Mouse (Mus musculus) CD4-positive, CD25-positive, alpha-beta regulatory T cell, adult 2 months (primary cell): ENCODE results near the gene Rab39.

Experiments
- DNase-seq: peaks from one replicate; pipeline ENCODE4 v3.0.0-alpha.2; 2012; ENCODE audit warnings: low read depth, low spot score

The Rab39 gene

GRCm38 (mm10) chr9:53705992-53706696 lies at the start of gene Rab39:
TSS of gene Rab39 (minus strand) at chr9:53706232.
- DNase-seq = peak; percentile 82

- no peak for DNase-seq
These were observed 48.8 kb upstream of the Rab39 start for GRCm38 (mm10) chr9:53754801-53755200.

- DNase-seq = peak; percentile 67
These were observed 44.9 kb upstream of the Rab39 start for GRCm38 (mm10) chr9:53750899-53751298.

DNA sequence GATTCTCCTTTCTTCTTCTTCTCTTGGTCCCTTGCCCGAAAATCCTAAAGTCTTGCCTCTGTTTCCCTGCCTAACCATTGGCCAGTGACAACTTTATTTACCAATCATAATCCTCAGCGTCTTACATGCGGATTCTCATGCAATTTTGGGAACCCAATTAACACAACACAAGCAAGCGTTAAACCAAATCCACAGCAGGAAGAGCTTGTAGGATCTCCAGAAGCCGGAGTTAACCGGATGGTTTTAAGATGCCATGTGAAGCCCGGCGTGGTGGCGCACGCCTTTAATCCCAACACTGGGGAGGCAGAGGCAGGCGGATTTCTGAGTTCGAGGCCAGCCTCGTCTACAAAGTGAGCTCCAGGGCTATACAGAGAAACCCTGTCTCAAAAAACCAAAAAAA lies 44.4 kb upstream of the Rab39 start:
- DNase-seq = no peak

GRCm38 (mm10) chr9:53740829-53741404 lies 34.9 kb upstream of the Rab39 start:
- DNase-seq = no peak

DNA sequence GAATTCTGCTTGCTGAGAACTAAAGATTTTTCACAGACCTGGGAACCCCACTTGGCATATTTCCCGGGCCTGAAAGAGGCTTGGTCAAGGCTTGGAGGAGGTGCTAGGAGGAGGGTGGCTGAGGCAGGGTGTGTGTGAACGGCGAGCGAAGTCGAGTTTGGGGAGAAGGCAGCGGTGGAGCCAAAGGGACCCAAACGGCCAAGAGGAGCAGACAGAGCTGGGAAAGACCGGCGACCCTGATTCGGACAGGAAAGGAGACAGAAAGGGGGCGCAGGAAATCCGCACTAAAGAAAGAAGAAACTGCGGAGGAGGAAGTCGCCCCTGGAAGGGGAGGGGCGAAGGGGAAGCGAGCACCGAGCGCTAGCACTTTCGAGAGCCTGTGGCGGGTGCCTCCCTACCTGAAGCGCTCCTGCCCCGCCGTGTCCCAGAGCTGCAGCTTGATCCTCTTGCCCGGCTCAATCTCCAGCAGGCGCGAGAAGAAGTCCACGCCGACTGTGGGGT lies 491 bp downstream of the Rab39 start:
- no peak for DNase-seq

GRCm38 (mm10) chr9:53702991-53703390 lies 3.0 kb downstream of the Rab39 start:
- DNase-seq = no peak

DNA sequence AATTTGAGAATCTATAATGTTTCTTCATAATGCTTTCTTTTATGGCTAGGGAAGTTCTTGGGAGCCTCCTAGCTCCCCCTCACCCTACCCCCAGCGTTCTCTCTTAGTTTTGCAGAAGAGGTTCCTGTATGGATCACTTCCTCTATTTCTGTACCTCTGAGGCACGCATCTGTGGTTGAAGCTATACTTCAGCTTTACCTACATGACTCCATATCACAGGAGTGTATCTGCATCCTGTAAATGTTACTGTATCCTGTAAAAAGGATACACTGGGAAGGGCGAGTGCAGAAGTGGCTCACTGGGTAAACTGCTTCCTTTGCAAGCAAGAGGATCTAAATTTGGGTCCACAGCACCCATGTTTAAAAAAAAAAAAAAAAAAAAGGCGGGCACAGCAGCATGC lies 5.5 kb downstream of the Rab39 start:
- DNase-seq = no peak

DNA sequence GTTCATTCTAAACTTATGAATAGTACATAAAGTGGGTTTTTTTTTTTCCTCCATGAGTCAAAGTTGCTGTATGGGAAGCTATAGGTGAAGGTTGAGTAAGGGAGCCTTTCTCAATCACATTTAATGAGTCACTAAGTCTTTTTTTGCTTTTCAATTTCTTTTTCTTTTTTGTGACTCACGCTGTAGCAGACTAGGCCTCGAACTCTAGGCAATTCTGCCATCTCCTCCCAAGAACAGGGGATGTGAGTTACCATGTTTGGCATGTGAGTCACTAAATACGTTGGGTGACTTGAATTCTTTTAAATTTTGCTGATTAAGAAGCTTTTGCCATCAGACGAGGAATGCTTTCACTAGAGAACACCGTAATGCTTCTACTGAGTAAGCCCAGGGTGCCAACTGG lies 10.2 kb downstream of the Rab39 start:
- DNase-seq = no peak

DNA sequence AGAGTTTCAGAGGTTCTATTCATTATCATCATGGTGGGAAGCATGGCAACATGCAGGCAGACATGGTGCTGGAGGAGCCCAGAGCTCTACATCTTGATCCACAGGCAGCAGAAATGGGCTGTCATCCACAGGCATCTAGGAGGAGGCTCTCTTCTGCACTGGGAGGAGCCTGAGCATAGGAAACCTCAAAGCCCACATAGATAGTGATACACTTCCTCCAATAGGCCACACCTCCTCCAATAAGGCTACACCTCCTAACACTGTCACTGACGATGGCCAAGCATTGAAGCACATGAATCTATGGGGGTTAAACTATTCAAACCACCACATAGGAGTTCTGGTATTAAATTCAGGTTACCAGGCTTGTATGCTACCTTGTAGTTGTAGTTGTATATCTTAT lies 12.3 kb downstream of the Rab39 start:
- peak; percentile 10 for DNase-seq

GRCm38 (mm10) chr9:53691745-53692670 lies 14.0 kb downstream of the Rab39 start:
- DNase-seq = no peak

GRCm38 (mm10) chr9:53680851-53681250 lies 25.2 kb downstream of the Rab39 start:
- no peak for DNase-seq

DNA sequence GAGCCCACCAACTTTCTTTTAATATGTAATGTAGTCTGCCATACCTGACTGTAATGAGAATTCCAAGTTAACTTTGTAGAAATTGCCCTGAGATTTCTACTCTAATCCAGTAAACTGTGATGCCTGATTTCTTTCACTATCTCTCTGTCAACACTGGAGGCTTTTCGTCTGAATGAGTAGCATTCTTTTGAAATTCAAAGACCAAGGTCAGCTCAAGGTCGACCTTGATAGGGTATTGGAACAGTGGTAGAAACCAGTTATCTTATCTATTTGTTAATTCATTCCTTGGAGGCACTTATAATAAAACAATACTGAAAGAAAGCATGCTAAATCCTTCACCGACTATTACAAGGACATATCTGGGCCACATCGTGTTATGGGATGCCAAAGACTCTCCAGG lies 29.1 kb downstream of the Rab39 start:
- DNase-seq = no peak

GRCm38 (mm10) chr9:53673571-53673970 lies 32.5 kb downstream of the Rab39 start:
- DNase-seq = peak; percentile 93

DNA sequence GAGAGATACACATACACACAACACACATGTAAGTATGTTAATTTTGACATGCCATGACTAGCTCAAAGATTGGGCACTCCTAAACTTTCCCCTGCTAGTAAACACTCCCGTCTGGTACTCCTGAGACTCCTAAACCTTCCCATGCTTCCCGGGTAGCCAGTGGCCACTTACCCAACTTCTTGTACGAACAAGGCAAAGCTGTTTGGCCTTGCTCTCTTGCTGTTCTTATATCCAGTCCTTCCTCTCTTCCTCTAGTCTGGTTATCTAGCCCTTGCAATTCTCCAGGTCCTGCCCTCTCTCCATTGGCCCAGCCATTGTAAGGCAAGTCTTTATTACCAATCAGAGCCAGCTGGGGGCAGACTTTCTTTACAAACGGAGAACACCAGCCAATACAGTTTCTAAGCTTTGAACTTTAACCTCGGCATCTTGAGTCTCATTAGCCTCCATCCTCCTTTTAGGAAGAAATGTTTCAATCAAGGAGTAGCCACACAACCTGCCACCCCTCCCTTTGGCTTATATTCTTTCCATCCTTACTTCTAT lies 36.3 kb downstream of the Rab39 start, which contains the start of gene Cul5:
Cul5 (minus strand) TSS at position 335 of the 540 bp plus-strand sequence.
- DNase-seq = peak; percentile 62

DNA sequence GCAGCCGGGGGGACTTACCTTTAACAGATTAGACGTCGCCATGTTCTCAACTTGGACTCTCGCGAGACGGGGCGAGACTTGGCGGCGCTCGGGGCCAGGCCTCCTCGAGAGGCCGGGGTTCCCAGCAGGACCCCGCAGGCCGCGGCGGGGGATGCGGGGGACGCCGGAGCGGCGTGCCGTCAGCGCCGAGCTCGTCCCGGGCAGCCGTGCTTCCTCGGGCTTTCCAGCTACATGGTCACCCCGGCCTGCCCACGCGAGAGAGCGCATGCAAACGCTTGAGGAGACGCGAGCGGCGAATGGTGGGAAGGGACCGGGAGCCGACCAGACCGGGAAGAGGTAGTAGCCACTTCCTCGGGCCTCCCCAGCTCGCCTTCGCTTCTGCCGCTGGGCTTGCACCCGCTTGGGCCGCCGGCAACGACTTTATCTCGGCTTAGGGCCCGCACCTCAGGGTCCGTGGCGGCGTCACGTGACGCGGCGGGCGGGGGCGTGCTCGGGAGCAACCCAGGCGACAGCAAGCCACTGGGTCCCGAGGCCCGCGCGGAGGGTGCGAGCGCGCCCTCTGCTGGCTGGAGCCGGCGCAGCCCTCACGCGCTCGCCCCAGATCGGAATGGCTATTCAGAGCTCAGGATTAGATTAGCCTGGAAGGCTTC lies 38.9 kb downstream of the Rab39 start:
- DNase-seq = peak; percentile 97

DNA sequence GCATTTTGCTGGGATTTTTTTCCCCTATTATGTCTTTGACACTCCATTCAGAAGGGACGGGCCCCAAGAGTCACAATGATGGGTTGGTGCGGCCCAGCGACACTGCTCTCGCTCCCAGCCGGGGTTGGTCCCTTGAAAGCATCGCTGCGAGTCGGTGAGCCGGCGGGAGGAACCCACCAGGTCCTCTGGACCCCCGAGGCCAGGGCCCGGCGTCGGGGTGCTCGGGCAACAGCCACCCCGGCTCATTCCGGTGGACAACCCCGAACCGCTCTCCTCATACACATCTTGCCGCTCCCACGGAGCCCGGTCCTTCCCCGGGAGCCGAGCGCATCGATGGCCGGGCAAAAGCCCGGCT lies 39.4 kb downstream of the Rab39 start:
- DNase-seq = no peak

- DNase-seq = no peak
These were observed 40.6 kb downstream of the Rab39 start for GRCm38 (mm10) chr9:53665428-53665827.

DNA sequence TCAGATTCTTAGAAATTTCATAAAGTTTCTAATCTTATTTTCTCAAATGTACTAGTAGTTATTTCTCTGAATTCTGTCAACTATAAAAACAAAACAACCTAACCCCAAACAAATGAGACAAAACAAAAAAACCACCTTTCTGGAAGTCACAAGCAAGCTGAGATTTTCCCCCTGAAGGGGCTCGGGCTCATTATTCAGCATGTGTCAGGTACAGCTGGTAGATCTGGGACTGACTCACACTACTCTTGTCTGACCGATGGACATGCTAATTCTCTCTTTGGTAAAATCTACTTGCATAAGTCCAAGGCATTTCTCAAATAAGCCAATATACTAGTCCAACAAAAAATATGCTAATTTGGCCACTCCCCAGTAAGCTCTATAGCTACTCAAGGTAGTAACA lies 41.2 kb downstream of the Rab39 start:
- no peak for DNase-seq

GRCm38 (mm10) chr9:53634796-53635195 lies 71.2 kb downstream of the Rab39 start:
- peak; percentile 21 for DNase-seq
